ENCODE assay signal across 10 mouse cellular contexts in the genomic region with DNA sequence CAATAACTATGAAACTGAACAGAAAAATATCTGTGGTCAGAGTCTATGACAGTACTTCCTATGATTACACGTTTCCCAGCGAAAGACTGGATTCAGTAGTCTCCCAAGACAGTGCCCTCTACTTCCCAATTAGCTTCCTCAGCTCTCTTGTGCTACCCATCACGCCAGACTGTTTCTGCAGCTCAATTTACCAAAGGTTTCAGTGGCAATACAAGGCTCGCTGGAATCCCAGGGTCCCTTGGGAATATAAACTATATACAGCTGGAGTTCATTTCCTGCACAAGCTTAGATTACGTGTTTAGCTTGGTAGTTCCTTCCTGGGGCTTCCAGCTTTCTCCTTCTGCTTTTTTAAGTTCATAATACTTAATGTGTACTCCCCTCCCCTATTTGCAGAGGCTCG.
A peak's percentile ranks its signal among the peaks of the same experiment; 100 is the strongest.
DNase-seq lines count a peak whose midpoint lies in the region; ATAC-seq lines count a peak whose summit lies in the region.
"Had no signal": no experiment of that assay in that cellular context is flagged by ENCODE, and none has a peak within 500 bp of the region (broad histone marks: within the 10 kb centered on the region; RNA-seq: fewer than 3 reads in every experiment).

No protein-coding gene starts in this region.

- H3K4me1 ChIP-seq in heart, embryonic 16.5 days (ENCODE audit: control insufficient read depth, insufficient read depth, low read length): peaks cover 9% of the 10 kb centered on the region
- H3K4me1 ChIP-seq in heart, embryonic 11.5 days (ENCODE audit: control insufficient read depth, insufficient read depth, low read length): peaks cover 8% of the 10 kb centered on the region
- peaks cover 17% of the 10 kb centered on the region for H3K4me1 ChIP-seq in lung, embryonic 16.5 days (replicated peaks; ENCODE audit: control insufficient read depth, insufficient read depth, low read length)
- H3K4me1 ChIP-seq in embryonic facial prominence, embryonic 11.5 days (ENCODE audit: control insufficient read depth, insufficient read depth, low read length): no peaks in the 10 kb centered on the region; the same call in 1 of the 2 replicates

- H3K36me3 ChIP-seq in heart, embryonic 16.5 days (ENCODE audit: control insufficient read depth, insufficient read depth): no peaks in the 10 kb centered on the region
- H3K36me3 ChIP-seq in heart, embryonic 11.5 days (ENCODE audit: control insufficient read depth, insufficient read depth, low read length): no peaks in the 10 kb centered on the region
- H3K36me3 ChIP-seq in lung, embryonic 16.5 days (ENCODE audit: control insufficient read depth, insufficient read depth, low read length): no peaks in the 10 kb centered on the region
- H3K36me3 ChIP-seq in embryonic facial prominence, embryonic 11.5 days (replicated peaks; ENCODE audit: control insufficient read depth, insufficient read depth, low read depth, low read length): no peaks in the 10 kb centered on the region

- H3K9me3 ChIP-seq in heart, embryonic 16.5 days (replicated peaks; ENCODE audit: control insufficient read depth, low read length): no peaks in the 10 kb centered on the region
- no peaks in the 10 kb centered on the region for H3K9me3 ChIP-seq in heart, embryonic 11.5 days (replicated peaks; ENCODE audit: control insufficient read depth, low read length)
- H3K9me3 ChIP-seq in lung, embryonic 16.5 days (ENCODE audit: control insufficient read depth, low read length): no peaks in the 10 kb centered on the region
- no peaks in the 10 kb centered on the region for H3K9me3 ChIP-seq in embryonic facial prominence, embryonic 11.5 days (replicated peaks; ENCODE audit: control insufficient read depth, low read length)

- peak overlapping the region; percentile 37; the same call in 1 of the 2 replicates for H3K27ac ChIP-seq in heart, embryonic 16.5 days (ENCODE audit: low read length)
- no peak overlapping the region for H3K27ac ChIP-seq in heart, embryonic 11.5 days (ENCODE audit: low read depth, low read length)
- peak overlapping the region; percentile 44 for H3K27ac ChIP-seq in lung, embryonic 16.5 days (ENCODE audit: low read length)
- H3K27ac ChIP-seq in embryonic facial prominence, embryonic 11.5 days (replicated peaks; ENCODE audit: low read depth, low read length): no peak overlapping the region

- ATAC-seq in heart, embryonic 16.5 days (replicated peaks; ENCODE audit: extremely low read depth, insufficient read depth, low FRiP score): no peak
- no peak for ATAC-seq in heart, embryonic 11.5 days (replicated peaks; ENCODE audit: insufficient number of reproducible peaks, low FRiP score, low TSS enrichment)
- no peak for ATAC-seq in lung, embryonic 16.5 days (ENCODE audit: low read depth)
- ATAC-seq in embryonic facial prominence, embryonic 11.5 days (replicated peaks; ENCODE audit: insufficient number of reproducible peaks, low FRiP score, low TSS enrichment, low read depth): peak; percentile 50; the same call in 1 of the 2 replicates

- no peaks in the 10 kb centered on the region for H3K27me3 ChIP-seq in heart, embryonic 16.5 days (ENCODE audit: control insufficient read depth, insufficient read depth, low read length)
- no peaks in the 10 kb centered on the region for H3K27me3 ChIP-seq in heart, embryonic 11.5 days (ENCODE audit: control insufficient read depth, insufficient read depth, low read length)
- H3K27me3 ChIP-seq in lung, embryonic 16.5 days (ENCODE audit: control insufficient read depth, insufficient read depth, low read depth, low read length): no peaks in the 10 kb centered on the region
- no peaks in the 10 kb centered on the region for H3K27me3 ChIP-seq in embryonic facial prominence, embryonic 11.5 days (ENCODE audit: control insufficient read depth, insufficient read depth, low read length)

- no peak overlapping the region for H3K4me3 ChIP-seq in heart, embryonic 16.5 days (ENCODE audit: low read length)
- H3K4me3 ChIP-seq in heart, embryonic 11.5 days (ENCODE audit: low read depth, low read length): no peak overlapping the region
- H3K4me3 ChIP-seq in lung, embryonic 16.5 days (ENCODE audit: low read length): no peak overlapping the region
- no peak overlapping the region for H3K4me3 ChIP-seq in embryonic facial prominence, embryonic 11.5 days (ENCODE audit: low read depth, low read length)

- WGBS in heart, embryonic 16.5 days: 41% methylated on average over 6 of the region's 6 CpGs
- 33% methylated on average over 6 of the region's 6 CpGs for WGBS in heart, embryonic 11.5 days (ENCODE audit: insufficient replicate concordance)
- 31% methylated on average over 6 of the region's 6 CpGs for WGBS in lung, embryonic 16.5 days
- WGBS in embryonic facial prominence, embryonic 11.5 days: 20% methylated on average over 6 of the region's 6 CpGs

- DNase-seq in lung, adult 18-20 months: no peak
- DNase-seq in embryonic facial prominence, embryonic 11.5 days (ENCODE audit: low spot score): peak; percentile 95
- DNase-seq in lung, postnatal 36 days: peak; percentile 13
- DNase-seq in adrenal gland, adult (ENCODE audit: inconsistent age in 2 of 2, low spot score in 1 of 2): no peak
- no peak for DNase-seq in B cell, adult 2 months
- DNase-seq: right cerebral cortex, adult 18-20 months had no signal

- H3K4me2 ChIP-seq in heart, embryonic 16.5 days (ENCODE audit: low read depth, low read length): no peak overlapping the region
- no peak overlapping the region for H3K4me2 ChIP-seq in heart, embryonic 11.5 days
- H3K4me2 ChIP-seq in lung, embryonic 16.5 days (ENCODE audit: low read depth, low read length): no peak overlapping the region
- H3K4me2 ChIP-seq in embryonic facial prominence, embryonic 11.5 days (ENCODE audit: low read depth, low read length): no peak overlapping the region
- H3K4me2 ChIP-seq: liver, embryonic 11.5 days had no signal

- no peak overlapping the region for H3K9ac ChIP-seq in heart, embryonic 16.5 days (ENCODE audit: low read length)
- H3K9ac ChIP-seq in heart, embryonic 11.5 days (ENCODE audit: low read depth, low read length): no peak overlapping the region
- no peak overlapping the region for H3K9ac ChIP-seq in lung, embryonic 16.5 days (ENCODE audit: low read length)
- H3K9ac ChIP-seq in embryonic facial prominence, embryonic 11.5 days (replicated peaks; ENCODE audit: low read length): no peak overlapping the region

Comparison
In these comparisons a context has a peak if more than half of its experiments do, and no peak if none do; other contexts are left out.
1. H3K27ac ChIP-seq: peak in heart, embryonic 16.5 days (single experiment) and lung, embryonic 16.5 days (single experiment); none in heart, embryonic 11.5 days (single experiment) and embryonic facial prominence, embryonic 11.5 days (single experiment).
2. DNase-seq: peak in embryonic facial prominence, embryonic 11.5 days (single experiment) and lung, postnatal 36 days (single experiment); none in lung, adult 18-20 months (0 of 2), adrenal gland, adult (0 of 2) and B cell, adult 2 months (0 of 2).